Mouse (Mus musculus): ENCODE measurements around the gene Gcdh. TPM values are rescaled to one million over a fixed set of nuclear protein-coding genes. Genes with fewer than 3 reads are reported as not detected.
"Not testable (repeated sequence)": the region's sequence is repeated elsewhere in the genome, so short reads cannot be mapped to it uniquely, and the experiment has no call there.

The Gcdh gene
- polyA plus RNA-seq, 1 experiment: 38.6 TPM

DNA sequence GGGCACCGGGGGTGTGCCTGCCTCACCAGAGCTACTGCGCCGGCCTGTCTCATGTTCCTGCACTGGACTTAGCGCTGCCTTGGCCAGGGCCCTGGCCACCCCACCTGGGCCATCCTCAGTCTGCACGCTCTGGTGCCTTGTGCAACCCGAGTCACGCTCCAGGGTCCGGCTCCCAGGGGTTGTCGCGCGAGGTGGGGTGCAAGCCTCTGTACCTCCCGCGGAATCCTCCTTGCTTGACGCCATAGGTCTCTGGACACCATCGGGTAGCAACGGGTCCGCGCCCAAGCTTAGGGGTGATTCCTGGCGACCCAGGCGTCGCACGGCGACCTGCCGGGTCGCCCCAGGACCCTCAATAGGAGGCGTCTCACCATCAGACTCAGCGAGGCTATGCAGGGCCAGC lies 18.7 kb upstream of the Gcdh start:
- DNase-seq (ENCODE audit: low read depth, low spot score): no peak
- 40% methylated on average over 27 of the region's 27 CpGs for WGBS

- DNase-seq (ENCODE audit: low read depth, low spot score): no peak
- WGBS: 94% methylated on average over 9 of the region's 9 CpGs
Measured at GRCm38 (mm10) chr8:84911854-84912253, 18.1 kb upstream of the Gcdh start.

DNA sequence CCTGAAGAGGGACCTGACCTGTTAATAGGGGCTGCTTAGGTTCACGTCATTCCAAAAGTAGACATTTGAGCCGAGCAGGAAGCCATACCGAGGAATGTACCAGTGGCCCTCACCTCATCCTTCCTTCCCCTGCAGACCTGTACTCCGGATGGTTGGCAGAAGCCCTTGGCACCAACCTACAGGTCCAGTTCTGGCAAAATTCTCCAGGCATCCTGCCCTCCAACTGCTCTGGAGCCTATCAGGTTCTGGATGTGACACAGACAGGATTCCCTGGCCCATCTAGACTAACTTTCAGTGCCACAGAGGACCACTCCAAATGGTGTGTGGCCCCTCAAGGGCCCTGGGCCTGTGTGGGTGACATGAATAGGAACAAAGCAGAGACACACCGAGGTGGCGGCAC lies 16.8 kb upstream of the Gcdh start:
- DNase-seq (ENCODE audit: low read depth, low spot score): no peak
- WGBS: 88% methylated on average over 6 of the region's 6 CpGs

DNA sequence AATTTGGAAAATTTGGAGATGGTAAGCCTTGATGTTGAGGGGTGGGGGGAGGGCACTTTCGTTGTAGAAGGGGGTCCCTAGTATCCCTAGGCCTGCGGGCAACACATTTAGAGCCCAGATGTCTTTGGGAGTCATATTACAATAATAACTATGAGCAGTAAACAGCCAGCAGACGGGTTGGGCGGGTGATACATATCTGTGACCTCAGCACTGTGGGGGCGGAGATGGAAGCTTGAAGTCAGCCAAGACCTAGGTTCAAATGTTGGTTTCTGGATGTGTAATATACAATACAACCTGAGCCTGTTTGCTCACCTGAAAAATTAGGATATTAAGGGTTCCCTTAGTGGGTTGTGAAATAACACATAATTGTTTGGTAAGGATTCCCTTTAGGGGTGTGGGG lies 16.2 kb upstream of the Gcdh start:
- no peak for DNase-seq (ENCODE audit: low read depth, low spot score)
- WGBS: 56% methylated on average over 5 of the region's 5 CpGs

DNA sequence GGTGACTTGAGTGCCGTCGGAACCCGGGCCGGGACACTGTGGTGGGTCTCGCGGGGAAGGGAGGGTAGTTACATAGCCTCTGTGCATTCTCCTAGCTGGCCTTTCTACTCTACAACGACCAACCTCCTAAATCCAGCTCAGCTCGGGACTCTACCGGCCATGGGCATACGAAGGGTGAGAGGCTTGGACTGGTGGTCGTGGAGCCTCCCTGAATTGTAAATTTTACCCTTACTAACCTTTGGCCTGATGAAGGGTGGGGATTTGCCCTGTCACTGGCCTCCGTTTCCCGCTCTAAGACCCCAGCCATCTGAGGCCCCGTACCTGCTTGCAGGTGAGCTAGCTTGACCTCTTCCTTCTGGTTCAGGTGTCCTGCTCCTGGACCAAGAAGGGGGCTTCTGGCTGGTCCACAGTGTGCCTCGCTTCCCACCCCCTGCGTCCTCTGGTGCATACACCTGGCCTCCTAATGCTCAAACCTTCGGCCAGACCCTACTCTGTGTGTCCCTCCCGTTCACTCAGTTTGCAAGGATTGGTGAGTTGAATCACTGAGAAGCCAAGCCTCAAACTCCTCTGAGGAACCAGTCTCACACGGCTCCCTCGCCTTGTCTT lies 15.5 kb upstream of the Gcdh start:
- WGBS: 48% methylated on average over 20 of the region's 20 CpGs
- DNase-seq (ENCODE audit: low read depth, low spot score): no peak

GRCm38 (mm10) chr8:84908421-84909161 lies 14.9 kb upstream of the Gcdh start, which contains the start of gene Dnase2a:
TSS of gene Dnase2a (plus strand) at chr8:84908560.
- WGBS: 1% methylated on average over 45 of the region's 45 CpGs
- DNase-seq (ENCODE audit: low read depth, low spot score): peak; percentile 85

DNA sequence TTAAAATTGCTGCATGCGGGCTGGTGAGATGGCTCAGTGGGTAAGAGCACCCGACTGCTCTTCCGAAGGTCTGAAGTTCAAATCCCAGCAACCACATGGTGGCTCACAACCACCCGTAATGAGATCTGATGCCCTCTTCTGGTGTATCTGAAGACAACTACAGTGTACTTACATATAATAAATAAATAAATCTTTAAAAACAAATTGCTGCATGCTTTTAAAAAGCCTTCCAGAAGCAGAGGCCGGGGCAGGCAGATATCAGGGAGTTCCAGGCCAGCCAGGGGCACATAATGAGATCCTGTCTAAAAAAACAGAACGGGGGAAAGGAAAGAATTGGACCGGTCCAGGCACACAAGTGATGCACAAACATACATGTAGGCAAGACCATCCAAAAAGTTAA lies 14.3 kb upstream of the Gcdh start:
- DNase-seq (ENCODE audit: low read depth, low spot score): not testable (repeated sequence)
- WGBS: 14% methylated on average over 7 of the region's 7 CpGs

DNA sequence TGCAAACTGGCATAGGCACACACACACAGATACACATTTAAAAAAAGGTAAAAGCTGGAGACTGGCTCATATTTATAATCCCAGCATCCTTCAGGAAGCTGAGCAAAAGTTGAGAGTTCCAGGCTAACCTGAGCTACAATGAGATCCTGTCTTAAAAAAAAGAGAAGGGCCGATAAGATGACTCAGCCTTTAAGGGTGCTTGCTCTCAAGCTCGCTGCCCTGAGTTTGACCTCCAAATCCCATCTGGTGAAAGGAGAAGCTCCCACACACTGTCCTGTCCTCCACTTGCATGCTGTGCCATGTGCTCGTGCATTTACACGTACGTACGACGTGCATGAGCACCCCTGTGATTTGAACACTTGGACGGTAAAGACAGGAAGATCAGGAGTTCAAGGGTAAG lies 13.8 kb upstream of the Gcdh start:
- no peak for DNase-seq (ENCODE audit: low read depth, low spot score)
- WGBS: 66% methylated on average over 8 of the region's 8 CpGs

GRCm38 (mm10) chr8:84907037-84907436 lies 13.3 kb upstream of the Gcdh start:
- WGBS: 94% methylated on average over 9 of the region's 9 CpGs
- no peak for DNase-seq (ENCODE audit: low read depth, low spot score)

- no peak for DNase-seq (ENCODE audit: low read depth, low spot score)
Measured at GRCm38 (mm10) chr8:84904351-84904750, 10.6 kb upstream of the Gcdh start.

DNA sequence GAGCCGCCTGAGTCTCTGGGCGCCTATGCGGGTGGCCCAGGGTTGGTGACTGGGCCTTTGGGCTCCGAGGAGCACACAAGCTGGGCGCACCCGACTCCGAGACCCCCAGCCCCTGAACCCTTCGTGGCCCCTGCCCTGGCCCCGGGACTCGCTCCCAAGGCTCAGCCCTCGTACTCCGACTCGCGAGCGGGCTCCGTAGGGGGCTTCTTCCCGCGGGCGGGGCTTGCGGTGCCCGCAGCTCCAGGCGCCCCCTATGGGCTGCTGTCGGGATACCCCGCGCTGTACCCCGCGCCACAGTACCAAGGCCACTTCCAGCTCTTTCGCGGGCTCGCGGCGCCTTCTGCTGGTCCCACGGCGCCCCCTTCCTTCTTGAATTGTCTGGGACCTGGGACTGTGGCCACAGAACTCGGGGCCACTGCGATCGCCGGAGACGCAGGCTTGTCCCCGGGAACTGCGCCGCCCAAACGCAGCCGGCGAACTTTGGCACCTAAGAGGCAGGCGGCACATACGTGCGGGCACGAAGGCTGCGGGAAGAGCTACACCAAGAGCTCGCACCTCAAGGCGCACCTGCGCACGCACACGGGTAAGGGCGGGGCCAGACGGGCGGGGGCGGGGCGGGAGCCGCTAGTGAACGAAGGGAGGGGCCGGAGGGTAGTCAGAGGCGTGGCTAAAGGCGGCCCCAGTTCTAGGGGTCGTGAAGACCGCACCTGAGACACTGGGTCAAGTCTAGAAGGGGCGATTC lies 9.4 kb upstream of the Gcdh start:
- under 1% methylated on average over 68 of the region's 68 CpGs for WGBS
- peak; percentile 44 for DNase-seq (ENCODE audit: low read depth, low spot score)

More at GRCm38 (mm10) chr8:84904351-84904750, 10.6 kb upstream of the Gcdh start:
- 86% methylated on average over 7 of the region's 7 CpGs for WGBS

GRCm38 (mm10) chr8:84902367-84902919 lies 8.7 kb upstream of the Gcdh start:
- no peak for DNase-seq (ENCODE audit: low read depth, low spot score)
- WGBS: 6% methylated on average over 24 of the region's 24 CpGs

DNA sequence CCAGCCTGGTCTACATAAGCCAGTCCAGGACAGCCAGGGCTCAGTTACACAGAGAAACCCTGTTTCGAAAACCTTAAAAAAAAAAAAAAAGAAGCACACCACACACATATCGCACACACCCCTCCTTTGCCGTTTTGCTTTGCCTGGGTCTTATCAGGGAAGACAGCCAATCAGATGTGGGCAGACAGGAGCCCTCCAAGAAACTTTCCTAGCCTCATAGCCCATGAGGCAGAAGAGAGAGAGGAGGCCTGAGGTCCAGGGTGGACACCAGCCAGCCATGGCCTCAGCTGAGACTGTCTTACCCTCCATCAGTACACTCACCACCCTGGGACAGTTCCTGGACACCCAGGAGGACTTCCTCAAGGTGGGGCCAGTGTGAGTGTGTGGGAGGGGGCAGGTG lies 8.0 kb upstream of the Gcdh start, which contains the start of gene Klf1:
Gene Klf1, plus strand, starts transcription at position 177 of the 400 bp plus-strand sequence.
- WGBS: 78% methylated on average over 3 of the region's 3 CpGs
- DNase-seq (ENCODE audit: low read depth, low spot score): no peak

DNA sequence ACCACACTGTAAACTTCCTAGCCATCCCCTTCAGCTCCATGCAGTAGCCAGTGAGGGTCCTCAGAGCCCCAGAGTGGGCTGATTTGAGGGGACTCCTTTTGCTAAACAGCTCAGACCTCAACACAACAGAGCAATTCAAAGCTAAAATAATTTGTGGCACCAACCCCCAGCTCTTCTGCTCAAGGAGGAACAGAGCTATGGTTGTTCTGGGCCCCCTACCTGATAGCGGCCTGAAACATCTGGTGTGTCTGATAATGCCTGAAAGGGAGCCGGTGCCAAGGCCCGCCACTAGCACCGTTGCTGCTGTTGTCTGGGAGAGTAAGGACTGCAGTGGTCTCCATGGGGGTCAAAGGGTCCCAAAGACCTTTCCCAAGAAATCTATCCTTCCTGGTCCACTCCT lies 7.3 kb upstream of the Gcdh start:
- no peak for DNase-seq (ENCODE audit: low read depth, low spot score)

GRCm38 (mm10) chr8:84895963-84896362 lies 2.2 kb upstream of the Gcdh start:
- DNase-seq (ENCODE audit: low read depth, low spot score): no peak
- WGBS: 81% methylated on average over 5 of the region's 5 CpGs

More for the DNA sequence above, 7.3 kb upstream of the Gcdh start:
- WGBS: 82% methylated on average over 4 of the region's 4 CpGs

DNA sequence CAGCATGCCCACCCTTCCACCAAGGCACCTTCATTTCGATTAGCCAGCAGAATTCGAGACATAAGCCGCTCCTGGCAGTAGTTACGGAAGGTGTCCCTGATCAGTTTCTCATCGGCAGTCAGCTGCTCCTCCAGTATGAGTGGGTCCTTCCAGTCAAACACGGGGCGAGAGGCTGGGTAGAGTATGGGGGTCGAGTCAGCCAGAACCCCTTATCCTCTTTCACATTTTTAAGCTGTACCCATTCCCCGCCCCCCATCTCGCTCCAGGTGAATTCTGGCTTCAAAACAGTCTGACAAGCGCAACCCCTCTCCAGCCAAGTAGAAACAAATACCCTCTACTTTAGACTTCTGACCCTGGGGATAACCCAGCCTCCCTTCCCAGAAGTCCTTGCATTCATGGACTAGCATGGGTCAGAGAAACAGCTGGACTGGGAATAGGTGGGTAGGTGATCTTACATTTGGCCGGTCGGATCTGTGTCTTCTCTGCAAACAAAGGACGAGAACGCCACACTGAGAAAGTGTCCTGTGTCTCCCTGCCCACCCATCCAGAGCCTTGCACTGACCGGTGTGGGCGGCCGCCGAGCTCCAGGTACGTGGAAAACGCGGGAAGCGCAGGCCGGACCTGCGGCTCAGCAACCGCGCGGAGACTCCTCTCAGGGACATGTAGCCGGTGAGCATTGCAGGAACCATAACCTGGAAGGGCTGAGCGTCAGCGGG lies 570 bp downstream of the Gcdh start:
- DNase-seq (ENCODE audit: low read depth, low spot score): no peak
- WGBS: 12% methylated on average over 31 of the region's 31 CpGs

GRCm38 (mm10) chr8:84889141-84889540 lies 4.6 kb downstream of the Gcdh start:
- DNase-seq (ENCODE audit: low read depth, low spot score): no peak
- 86% methylated on average over 1 of the region's 1 CpGs for WGBS

DNA sequence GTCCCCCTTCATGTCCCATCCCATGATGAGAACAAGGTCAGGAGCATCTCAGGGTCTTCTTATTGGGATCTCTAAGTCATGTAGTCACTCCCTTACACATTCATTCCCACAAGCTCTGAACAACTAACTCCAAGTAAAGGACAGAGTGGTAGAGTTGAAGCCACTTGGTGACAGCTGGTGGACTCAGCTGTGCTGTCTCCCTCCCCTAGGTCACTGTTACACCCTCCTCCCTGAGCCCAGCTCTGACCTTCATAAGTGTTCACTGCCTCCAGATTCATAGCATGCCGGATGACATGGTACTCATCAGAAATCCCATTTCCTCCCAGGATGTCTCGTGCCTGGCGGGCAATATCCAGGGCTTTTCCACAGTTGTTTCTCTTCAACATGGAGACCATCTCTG lies 5.4 kb downstream of the Gcdh start:
- WGBS: 93% methylated on average over 3 of the region's 3 CpGs
- no peak for DNase-seq (ENCODE audit: low read depth, low spot score)

GRCm38 (mm10) chr8:84884728-84885127 lies 9.0 kb downstream of the Gcdh start:
- WGBS: 86% methylated on average over 4 of the region's 4 CpGs

GRCm38 (mm10) chr8:84878915-84879314 lies 14.8 kb downstream of the Gcdh start:
- DNase-seq (ENCODE audit: low read depth, low spot score): no peak
- WGBS: 79% methylated on average over 1 of the region's 1 CpGs

More at GRCm38 (mm10) chr8:84884728-84885127, 9.0 kb downstream of the Gcdh start:
- DNase-seq (ENCODE audit: low read depth, low spot score): no peak
